Mouse (Mus musculus): ENCODE results near the gene Col9a3. TPM values are rescaled to one million over a fixed set of nuclear protein-coding genes. Genes with fewer than 3 reads are reported as not detected.
A peak's percentile ranks its signal among the peaks of the same experiment; 100 is the strongest.

Gene Col9a3
- total RNA-seq, 2 experiments from 2014 or later, result 1.7 TPM; not detected in 1

DNA sequence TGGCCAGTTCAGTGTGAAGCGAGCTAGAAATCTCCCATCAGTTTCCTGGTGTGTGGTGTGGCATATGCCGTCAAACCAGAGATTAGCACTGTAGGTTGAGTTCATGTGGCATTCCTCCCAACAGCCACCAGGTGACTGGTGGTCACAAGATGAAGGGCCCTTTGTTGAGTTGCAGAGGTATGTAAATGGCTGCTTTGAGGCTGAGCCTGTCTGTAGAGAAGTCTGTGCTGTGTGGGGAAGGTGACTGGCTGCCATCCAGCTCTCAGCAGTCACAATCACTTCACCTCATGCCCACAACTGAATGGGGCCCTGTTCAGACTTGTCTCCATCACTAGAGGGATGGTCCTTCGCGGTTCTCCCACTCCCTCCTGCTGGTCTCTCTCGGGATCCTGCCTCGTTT is 7.2 kb downstream of the Col9a3 start:
- ATAC-seq (replicated peaks; ENCODE audit: low FRiP score, low TSS enrichment, poor library complexity, severe bottlenecking), result peak; percentile 28

DNA sequence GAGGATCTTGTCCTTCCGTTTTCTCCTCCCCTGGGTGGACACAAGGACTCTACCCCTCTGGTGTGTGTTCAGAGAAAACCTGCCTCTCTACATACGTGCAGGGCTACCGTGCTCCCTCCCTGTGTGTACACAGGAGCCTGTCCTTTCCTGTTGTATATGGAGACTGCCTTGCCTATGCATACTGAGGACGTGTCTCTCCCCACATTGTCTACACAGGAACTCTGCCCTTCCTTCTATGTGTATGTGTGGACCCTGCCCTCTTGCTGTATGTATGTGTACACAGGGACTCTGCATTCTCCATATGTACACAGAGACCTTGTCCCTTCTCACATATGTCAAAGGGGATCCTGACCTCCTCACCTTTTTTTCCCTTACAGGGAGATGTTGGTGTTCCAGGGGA is 12.7 kb downstream of the Col9a3 start:
- ATAC-seq (replicated peaks; ENCODE audit: low FRiP score, low TSS enrichment, poor library complexity, severe bottlenecking), result no peak

DNA sequence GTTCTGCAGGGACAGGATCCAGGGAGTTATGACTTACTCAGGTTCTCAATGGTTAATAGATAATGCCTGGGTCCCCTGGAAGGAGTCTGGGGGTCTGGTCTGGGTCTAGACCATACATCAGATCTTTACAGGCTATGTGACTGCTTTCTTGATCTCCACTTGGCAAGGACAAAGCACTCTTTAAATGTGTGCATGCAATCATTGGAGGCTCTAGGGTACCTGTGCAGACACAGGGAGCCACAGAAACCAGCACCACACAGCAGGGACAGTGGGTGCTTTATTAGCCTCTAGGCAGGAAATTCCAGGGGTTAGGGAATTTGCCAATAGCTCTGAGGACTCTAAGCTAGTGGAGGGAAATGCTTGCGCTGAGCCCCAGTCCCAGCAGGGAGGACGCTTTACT is 14.3 kb downstream of the Col9a3 start:
- ATAC-seq (replicated peaks; ENCODE audit: low FRiP score, low TSS enrichment, poor library complexity, severe bottlenecking), result no peak

DNA sequence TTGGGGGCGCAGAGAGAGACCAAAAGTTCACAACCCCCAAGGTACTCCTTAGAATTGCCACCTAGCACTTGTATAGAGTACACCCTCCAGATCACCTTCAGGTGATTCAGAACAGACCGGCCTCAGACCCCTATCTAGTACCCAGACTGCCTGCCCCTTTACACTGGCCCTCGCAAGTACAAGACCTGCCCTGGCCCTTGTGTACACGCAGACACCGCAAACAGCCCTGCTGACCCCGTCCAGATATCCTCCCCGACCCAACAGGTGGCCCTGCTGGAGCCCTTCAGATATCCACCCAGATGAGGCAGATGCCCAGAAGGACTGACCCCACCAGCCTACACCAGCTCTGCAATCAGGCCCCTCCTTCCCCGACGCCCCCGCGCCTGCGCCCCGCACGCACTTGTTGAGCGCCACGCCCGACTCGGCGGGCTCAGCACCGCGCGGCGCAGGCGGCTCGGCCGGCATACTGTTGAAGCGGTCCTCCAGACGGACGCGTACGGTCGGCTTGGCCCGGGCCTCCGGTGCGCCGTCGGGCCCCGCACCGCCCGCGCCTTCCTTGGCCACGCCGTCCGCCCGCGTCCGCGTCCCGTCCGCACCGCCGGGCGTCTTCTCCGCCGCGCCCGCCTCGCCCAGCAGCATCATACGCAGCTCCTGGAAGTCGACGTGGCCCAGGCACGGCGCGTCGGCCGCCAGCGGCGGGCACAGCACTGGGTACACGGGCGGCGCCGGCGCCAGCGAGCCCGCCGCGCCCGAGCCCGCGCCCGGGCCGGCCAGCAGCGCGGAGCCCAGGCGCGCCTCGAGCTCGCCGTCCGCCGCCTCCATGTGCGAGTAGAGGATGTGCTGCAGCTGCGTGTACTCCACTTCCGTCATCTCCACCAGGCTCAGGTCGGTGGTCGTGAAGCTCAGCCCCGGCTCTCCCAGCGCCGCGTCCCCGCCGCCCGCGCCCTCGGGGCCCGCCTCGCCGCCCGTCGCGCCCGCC is 44.3 kb downstream of the Col9a3 start:
- ATAC-seq (replicated peaks; ENCODE audit: low FRiP score, low TSS enrichment, poor library complexity, severe bottlenecking), result no peak

DNA sequence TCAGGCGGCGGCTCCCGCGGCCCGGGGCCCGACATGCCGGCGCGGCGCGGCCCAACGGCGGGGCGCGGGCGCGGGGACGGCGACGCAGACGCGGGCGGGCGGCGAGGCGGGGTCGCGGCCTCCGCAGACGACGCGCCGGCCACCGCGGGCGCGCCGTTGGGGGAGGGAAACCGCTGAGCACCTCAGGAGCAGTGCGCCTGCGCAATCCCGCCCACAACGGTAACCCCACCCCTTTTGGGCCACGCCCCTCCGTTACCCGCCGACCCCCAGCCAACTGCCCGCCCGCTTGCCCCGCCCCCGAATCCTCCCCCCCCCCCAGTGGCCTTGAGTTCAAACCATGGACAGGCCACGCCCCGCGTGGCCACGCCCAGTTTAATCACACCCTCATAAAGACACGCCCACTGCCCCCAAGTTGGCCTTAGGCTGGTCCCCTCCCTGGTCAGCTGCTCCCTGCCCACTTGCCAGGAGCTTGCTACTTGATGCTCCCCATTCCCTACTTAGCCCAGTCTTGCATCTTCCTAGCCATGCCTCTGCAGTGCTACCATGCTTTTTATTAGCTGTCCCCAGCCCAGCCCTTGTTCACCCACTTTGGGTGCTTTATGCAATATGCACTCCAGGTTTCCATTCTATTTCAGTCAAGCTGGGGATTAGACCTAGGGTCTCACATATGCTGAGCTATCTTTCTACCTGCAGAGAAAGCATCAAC is 45.1 kb downstream of the Col9a3 start, which contains the start of gene Tcfl5:
Tcfl5 (minus strand) TSS at position 154 of the 706 bp plus-strand sequence.
- ATAC-seq (replicated peaks; ENCODE audit: low FRiP score, low TSS enrichment, poor library complexity, severe bottlenecking), result no peak

DNA sequence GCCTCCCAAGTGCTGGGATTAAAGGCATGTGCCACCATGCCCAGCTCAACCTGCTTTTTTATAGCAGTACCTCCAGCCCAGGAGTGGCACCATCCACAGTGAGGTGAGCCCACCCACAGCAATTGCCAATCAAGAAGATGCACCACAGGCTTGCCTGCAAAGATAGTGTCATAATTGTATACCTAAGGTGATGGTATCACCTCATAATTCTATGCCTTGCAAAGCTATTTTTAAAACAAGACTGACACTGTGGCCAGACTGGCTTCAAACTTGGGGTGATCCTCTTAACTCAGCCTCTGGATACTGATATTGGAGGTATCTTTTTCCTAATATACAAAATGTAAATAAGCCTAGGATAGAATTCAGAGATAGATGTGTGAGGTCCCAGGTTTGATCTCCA is 46.0 kb downstream of the Col9a3 start:
- no peak for ATAC-seq (replicated peaks; ENCODE audit: low FRiP score, low TSS enrichment, poor library complexity, severe bottlenecking)

DNA sequence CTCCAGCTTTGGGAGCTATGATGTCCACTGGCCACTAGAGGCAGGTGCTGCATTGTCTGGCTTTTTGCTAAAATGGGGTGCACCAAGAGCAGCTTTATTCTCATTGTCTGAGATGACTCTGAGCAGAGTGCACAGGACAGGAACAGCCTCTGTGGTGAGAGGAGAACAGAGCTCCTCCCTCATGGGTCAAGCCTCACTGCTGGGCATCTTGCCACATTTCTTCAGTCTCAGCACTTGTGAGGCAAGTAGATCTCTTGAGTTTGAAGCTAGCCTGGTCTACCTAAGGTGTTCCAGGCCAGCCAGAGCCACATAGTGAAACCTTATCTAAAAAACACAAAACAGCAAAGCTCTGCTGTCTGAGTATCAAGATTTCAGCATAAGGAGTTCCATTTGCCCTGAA is 49.3 kb downstream of the Col9a3 start:
- ATAC-seq (replicated peaks; ENCODE audit: low FRiP score, low TSS enrichment, poor library complexity, severe bottlenecking), result peak; percentile 37; the same call in 1 of the 2 replicates

DNA sequence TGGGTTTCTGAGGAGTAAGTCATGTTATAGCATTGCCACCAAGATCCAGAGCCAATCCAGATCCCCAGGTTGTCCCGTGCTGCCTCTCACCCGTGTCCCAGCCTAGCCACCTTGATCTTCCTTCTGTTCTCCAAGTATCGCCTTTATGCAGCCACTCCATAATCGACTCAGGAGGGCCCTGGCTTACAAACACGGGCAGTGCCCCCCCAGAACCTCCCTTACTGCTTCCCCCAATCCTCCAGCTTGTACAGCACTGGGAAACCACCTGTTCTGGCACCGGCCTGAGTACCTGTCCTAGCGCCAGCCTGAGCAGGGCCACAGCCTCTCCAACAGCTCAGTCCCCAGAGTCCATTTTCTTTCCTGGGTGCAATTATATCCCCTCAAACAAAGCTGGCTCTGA is 57.1 kb downstream of the Col9a3 start:
- no peak for ATAC-seq (replicated peaks; ENCODE audit: low FRiP score, low TSS enrichment, poor library complexity, severe bottlenecking)

DNA sequence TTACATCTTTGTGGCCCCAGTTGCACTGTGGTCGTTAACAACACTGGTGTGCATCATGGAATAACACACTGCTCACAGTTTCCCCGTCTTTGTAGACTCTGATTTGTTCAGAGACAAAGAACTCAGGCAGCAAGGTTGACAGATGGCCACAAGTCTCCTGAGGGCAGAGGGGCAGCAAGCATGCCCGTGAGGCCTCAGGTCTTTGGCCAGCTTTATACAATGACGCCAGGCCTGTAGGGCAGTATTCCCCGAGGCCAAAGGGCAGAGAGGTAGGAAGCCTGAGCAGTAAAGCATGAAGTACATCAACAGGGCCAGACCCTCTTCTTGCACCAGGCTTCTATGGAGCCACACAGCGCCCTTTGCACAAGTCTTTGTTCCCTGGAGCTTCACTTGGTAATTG is 57.6 kb downstream of the Col9a3 start:
- ATAC-seq (replicated peaks; ENCODE audit: low FRiP score, low TSS enrichment, poor library complexity, severe bottlenecking), result no peak

DNA sequence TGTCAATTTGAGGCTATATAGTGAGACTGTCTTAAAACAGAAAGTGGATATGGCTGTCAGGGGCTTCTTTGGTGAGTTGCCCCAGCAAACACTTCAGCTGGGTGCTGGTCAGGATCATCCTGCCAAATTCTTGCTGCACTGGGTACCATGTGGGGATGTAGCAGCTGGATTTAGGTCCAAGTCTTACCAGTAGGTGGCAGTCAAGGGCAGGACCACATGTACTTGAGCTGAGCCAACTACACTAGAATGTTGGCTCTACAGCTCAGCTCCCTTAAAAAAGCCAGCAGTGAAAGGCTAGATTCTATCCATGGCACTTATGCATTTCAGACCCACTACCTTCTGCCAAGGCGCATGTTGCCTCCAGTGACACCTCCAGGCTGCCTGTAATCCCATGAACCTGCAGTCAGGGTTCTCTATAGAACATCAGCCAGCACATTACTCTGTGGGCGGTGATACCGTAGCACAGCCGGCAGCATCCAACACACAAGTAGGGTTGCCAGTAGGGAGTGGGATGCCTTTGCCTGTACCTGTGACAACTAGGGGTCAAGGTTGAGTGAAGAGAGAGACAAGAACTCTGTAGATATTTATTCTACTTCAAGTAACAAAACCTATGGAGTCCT is 59.9 kb downstream of the Col9a3 start:
- ATAC-seq (replicated peaks; ENCODE audit: low FRiP score, low TSS enrichment, poor library complexity, severe bottlenecking), result peak; percentile 88

DNA sequence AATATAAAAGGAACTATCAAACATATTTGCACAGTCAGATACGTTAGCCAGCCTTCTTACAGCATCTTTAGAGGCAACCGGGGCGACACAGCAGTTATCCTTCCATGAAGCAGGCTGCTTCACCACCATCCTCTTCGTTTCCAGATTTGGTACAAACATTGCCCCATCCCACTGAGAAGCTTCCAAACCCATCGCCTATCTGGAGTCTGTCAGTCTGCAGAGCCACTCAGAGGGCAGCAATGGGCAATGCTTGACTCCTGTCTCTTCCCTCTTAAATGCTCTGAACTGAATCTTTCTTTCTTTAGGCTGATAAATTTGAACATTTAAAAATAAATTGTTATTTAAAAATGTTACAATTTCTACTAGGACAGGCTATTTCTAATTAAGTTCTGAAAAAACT is 60.8 kb downstream of the Col9a3 start:
- no peak for ATAC-seq (replicated peaks; ENCODE audit: low FRiP score, low TSS enrichment, poor library complexity, severe bottlenecking)

DNA sequence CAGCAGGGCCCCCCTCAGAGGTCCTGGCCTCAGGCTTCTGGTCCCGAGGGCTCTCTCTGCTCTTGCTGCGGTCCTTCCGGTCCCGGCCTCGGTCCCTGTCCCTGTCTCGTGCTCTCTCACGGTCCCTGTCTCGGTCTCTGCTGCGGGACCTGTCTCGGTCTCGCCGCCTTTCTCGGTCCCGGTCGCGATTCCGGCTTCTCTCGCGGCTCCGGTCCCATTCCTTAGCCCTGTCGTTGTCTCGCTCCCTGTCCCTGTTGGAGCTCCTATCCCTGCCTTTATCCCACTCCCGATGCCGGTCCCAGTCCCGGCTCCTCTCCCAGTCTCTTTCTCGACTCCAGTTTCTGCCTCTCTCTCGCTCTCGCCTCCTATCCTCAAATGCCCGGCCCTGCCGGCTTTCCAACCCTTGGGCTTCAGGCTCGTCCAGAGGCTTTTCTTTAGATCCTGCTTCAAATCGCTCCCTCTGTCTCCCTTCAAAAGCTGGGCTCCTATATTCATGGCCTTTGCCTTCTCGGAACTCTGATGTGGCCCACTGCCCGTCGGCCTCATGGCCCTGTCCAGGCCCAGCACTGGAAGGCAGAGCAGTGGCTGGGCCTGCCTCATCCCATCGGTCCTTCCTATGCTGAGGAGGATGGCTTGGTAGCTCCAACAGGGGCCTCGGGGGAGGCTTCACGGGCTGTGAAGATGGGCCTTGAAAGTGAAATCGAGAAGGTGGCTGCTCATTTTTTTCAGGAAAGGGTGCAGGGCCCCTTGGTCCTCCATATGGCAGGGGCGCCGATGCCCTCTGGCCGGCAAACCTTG is 62.0 kb downstream of the Col9a3 start:
- no peak for ATAC-seq (replicated peaks; ENCODE audit: low FRiP score, low TSS enrichment, poor library complexity, severe bottlenecking)

DNA sequence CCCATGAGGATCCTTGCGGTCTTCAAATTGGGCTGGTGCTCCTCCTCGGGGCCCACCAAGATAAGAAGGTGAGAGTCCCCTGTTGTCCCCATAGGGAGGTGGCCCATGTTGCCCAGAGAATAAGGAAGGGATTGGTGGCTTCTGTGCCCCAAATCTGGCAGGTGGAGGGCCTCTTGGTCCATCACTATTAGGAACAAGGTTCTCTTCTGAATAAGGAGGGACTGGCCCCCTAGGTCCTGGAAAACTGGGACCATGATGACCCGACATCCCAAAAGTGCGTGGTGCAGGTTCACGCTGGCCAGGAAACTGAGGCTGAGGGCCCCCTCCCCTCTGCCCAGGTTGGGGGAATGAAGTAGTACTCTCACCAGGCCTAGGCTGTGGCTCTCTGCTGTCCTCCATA is 62.9 kb downstream of the Col9a3 start:
- no peak for ATAC-seq (replicated peaks; ENCODE audit: low FRiP score, low TSS enrichment, poor library complexity, severe bottlenecking)

DNA sequence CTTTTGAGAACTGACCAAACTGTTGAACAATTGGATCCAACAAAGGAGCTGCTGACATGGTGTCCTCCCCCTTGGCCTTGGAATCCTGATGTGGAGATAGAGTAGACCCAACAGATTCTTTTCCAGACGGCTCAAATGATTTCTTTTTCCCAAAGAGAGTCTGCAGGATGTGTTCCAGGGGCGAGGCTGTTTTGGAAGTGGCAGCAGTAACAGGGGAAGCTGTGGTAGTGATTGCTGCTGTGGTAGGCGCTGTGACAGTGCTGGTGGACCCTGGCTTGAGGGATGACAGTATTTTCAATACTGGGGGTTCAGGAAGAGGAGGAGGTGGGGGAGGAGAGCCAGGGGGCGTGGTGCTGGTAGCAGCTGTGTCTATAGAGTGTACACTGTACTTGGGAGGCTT is 64.4 kb downstream of the Col9a3 start:
- ATAC-seq (replicated peaks; ENCODE audit: low FRiP score, low TSS enrichment, poor library complexity, severe bottlenecking), result no peak

Other genes with a start within 250 kb of the Col9a3 start
- gene Slco4a1, start 141.5 kb upstream of the Col9a3 start, total RNA-seq (2014; fragmentation: Nextera tagmentation), result 2.2 TPM in 1 of 2 replicates, not detected in the other
- 0.80 and 1.5 TPM in 2 replicates for gene Slco4a1, start 141.5 kb upstream of the Col9a3 start, total RNA-seq (2017)
- not detected in 2 replicates for gene Ntsr1, start 97.8 kb upstream of the Col9a3 start, total RNA-seq (2014; fragmentation: Nextera tagmentation)
- gene Ntsr1, start 97.8 kb upstream of the Col9a3 start, total RNA-seq (2017), result not detected in 2 replicates
- gene Mrgbp, start 16.5 kb upstream of the Col9a3 start, total RNA-seq (2014; fragmentation: Nextera tagmentation), result 32.0 and 43.3 TPM in 2 replicates
- gene Mrgbp, start 16.5 kb upstream of the Col9a3 start, total RNA-seq (2017), result 37.5 and 39.7 TPM in 2 replicates
- gene Ogfr, start 8.5 kb upstream of the Col9a3 start, total RNA-seq (2014; fragmentation: Nextera tagmentation), result 24.8 and 37.6 TPM in 2 replicates
- 32.0 and 42.5 TPM in 2 replicates for gene Ogfr, start 8.5 kb upstream of the Col9a3 start, total RNA-seq (2017)
- not detected in 2 replicates for gene Tcfl5, start 44.9 kb downstream of the Col9a3 start, total RNA-seq (2014; fragmentation: Nextera tagmentation)
- gene Tcfl5, start 44.9 kb downstream of the Col9a3 start, total RNA-seq (2017), result 0.15 TPM in 1 of 2 replicates, not detected in the other
- 52.3 and 60.6 TPM in 2 replicates for gene Dido1, start 112.2 kb downstream of the Col9a3 start, total RNA-seq (2014; fragmentation: Nextera tagmentation)
- gene Dido1, start 112.2 kb downstream of the Col9a3 start, total RNA-seq (2017), result 43.0 and 54.0 TPM in 2 replicates
- gene Gid8, start 112.3 kb downstream of the Col9a3 start, total RNA-seq (2014; fragmentation: Nextera tagmentation), result 88.4 and 102 TPM in 2 replicates
- 124 and 144 TPM in 2 replicates for gene Gid8, start 112.3 kb downstream of the Col9a3 start, total RNA-seq (2017)
- gene Slc17a9, start 127.5 kb downstream of the Col9a3 start, total RNA-seq (2014; fragmentation: Nextera tagmentation), result 15.2 and 16.4 TPM in 2 replicates
- 2.8 and 5.0 TPM in 2 replicates for gene Slc17a9, start 127.5 kb downstream of the Col9a3 start, total RNA-seq (2017)
- gene Bhlhe23, start 179.1 kb downstream of the Col9a3 start, total RNA-seq (2014; fragmentation: Nextera tagmentation), result not detected in 2 replicates
- gene Bhlhe23, start 179.1 kb downstream of the Col9a3 start, total RNA-seq (2017), result not detected in 2 replicates

All from megakaryocyte-erythroid progenitor cell, adult 5-6 weeks (primary cell).